Mouse (Mus musculus): ENCODE data around the gene Gm43064. TPM values are rescaled to one million over a fixed set of nuclear protein-coding genes. Genes with fewer than 3 reads are reported as not detected.

Gm43064 gene
- polyA plus RNA-seq, 1 experiment: 0.65 TPM

- Histone ChIP-seq H3K27me3 (ENCODE audit: control insufficient read depth) (no peaks in the 10 kb centered on the region), H3K9me3 (ENCODE audit: control insufficient read depth, low read length) (no peaks in the 10 kb centered on the region), H3K4me1 (ENCODE audit: control insufficient read depth) (peaks cover 77% of the 10 kb centered on the region), H3K4me3 (replicated peaks) (peak overlapping the region; percentile 40), H3K36me3 (ENCODE audit: control insufficient read depth) (peaks cover 17% of the 10 kb centered on the region)
- TF ChIP-seq TAL1 (IDR thresholded peaks at IDR 0.05; ENCODE audit: low read length) (no peak), GATA1 (IDR thresholded peaks at IDR 0.05; ENCODE audit: low read length) (no peak)
These were observed 16.8 kb upstream of the Gm43064 start for GRCm38 (mm10) chr3:103792566-103792965.

GRCm38 (mm10) chr3:103796389-103796788 is 13.0 kb upstream of the Gm43064 start:
- Histone ChIP-seq H3K9me3 (ENCODE audit: control insufficient read depth, low read length) (peaks cover 5% of the 10 kb centered on the region), H3K27me3 (ENCODE audit: control insufficient read depth) (no peaks in the 10 kb centered on the region), H3K4me1 (ENCODE audit: control insufficient read depth) (peaks cover 95% of the 10 kb centered on the region), H3K36me3 (ENCODE audit: control insufficient read depth) (peaks cover 27% of the 10 kb centered on the region), H3K4me3 (replicated peaks) (no peak overlapping the region)
- TF ChIP-seq GATA1 (IDR thresholded peaks at IDR 0.05; ENCODE audit: low read length): no peak
- no peak for TF ChIP-seq TAL1 (IDR thresholded peaks at IDR 0.05; ENCODE audit: low read length)

- peak; percentile 98 for TF ChIP-seq GATA1 (IDR thresholded peaks at IDR 0.05; ENCODE audit: low read length)
- peak; percentile 97 for TF ChIP-seq TAL1 (IDR thresholded peaks at IDR 0.05; ENCODE audit: low read length)
- H3K9me3 ChIP-seq (ENCODE audit: control insufficient read depth, low read length): peaks cover 5% of the 10 kb centered on the region
- H3K27me3 ChIP-seq (ENCODE audit: control insufficient read depth): no peaks in the 10 kb centered on the region
- H3K36me3 ChIP-seq (ENCODE audit: control insufficient read depth): peaks cover 58% of the 10 kb centered on the region
- H3K4me1 ChIP-seq (ENCODE audit: control insufficient read depth): peaks cover 95% of the 10 kb centered on the region
- peak overlapping the region; percentile 41 for H3K4me3 ChIP-seq (replicated peaks)
These were observed 9.9 kb upstream of the Gm43064 start for GRCm38 (mm10) chr3:103799507-103799906.

GRCm38 (mm10) chr3:103801631-103802531 is 7.5 kb upstream of the Gm43064 start:
- H3K4me1 ChIP-seq (ENCODE audit: control insufficient read depth): peaks cover 96% of the 10 kb centered on the region
- peak overlapping the region; percentile 15 for H3K4me3 ChIP-seq (replicated peaks)
- H3K36me3 ChIP-seq (ENCODE audit: control insufficient read depth): peaks cover 82% of the 10 kb centered on the region
- H3K27me3 ChIP-seq (ENCODE audit: control insufficient read depth): no peaks in the 10 kb centered on the region
- TF ChIP-seq TAL1 (IDR thresholded peaks at IDR 0.05; ENCODE audit: low read length) (no peak), GATA1 (IDR thresholded peaks at IDR 0.05; ENCODE audit: low read length) (no peak)
- H3K9me3 ChIP-seq (ENCODE audit: control insufficient read depth, low read length): peaks cover 5% of the 10 kb centered on the region

- TF ChIP-seq GATA1 (IDR thresholded peaks at IDR 0.05; ENCODE audit: low read length) (no peak), TAL1 (IDR thresholded peaks at IDR 0.05; ENCODE audit: low read length) (no peak)
- H3K27me3 ChIP-seq (ENCODE audit: control insufficient read depth): no peaks in the 10 kb centered on the region
- H3K36me3 ChIP-seq (ENCODE audit: control insufficient read depth): peaks cover 89% of the 10 kb centered on the region
- peaks cover 5% of the 10 kb centered on the region for H3K9me3 ChIP-seq (ENCODE audit: control insufficient read depth, low read length)
- H3K4me1 ChIP-seq (ENCODE audit: control insufficient read depth): peaks cover 96% of the 10 kb centered on the region
- H3K4me3 ChIP-seq (replicated peaks): no peak overlapping the region
These were observed 6.5 kb upstream of the Gm43064 start for GRCm38 (mm10) chr3:103802861-103803260.

- Histone ChIP-seq H3K4me3 (replicated peaks) (no peak overlapping the region), H3K36me3 (ENCODE audit: control insufficient read depth) (peaks cover 75% of the 10 kb centered on the region), H3K4me1 (ENCODE audit: control insufficient read depth) (peaks cover 86% of the 10 kb centered on the region), H3K27me3 (ENCODE audit: control insufficient read depth) (no peaks in the 10 kb centered on the region), H3K9me3 (ENCODE audit: control insufficient read depth, low read length) (no peaks in the 10 kb centered on the region)
- TF ChIP-seq GATA1 (IDR thresholded peaks at IDR 0.05; ENCODE audit: low read length): no peak
These were observed 3.7 kb upstream of the Gm43064 start for GRCm38 (mm10) chr3:103805671-103806070.

GRCm38 (mm10) chr3:103809799-103810150 is 402 bp downstream of the Gm43064 start:
- Histone ChIP-seq H3K36me3 (ENCODE audit: control insufficient read depth) (peaks cover 72% of the 10 kb centered on the region), H3K4me1 (ENCODE audit: control insufficient read depth) (peaks cover 70% of the 10 kb centered on the region), H3K27me3 (ENCODE audit: control insufficient read depth) (no peaks in the 10 kb centered on the region), H3K9me3 (ENCODE audit: control insufficient read depth, low read length) (no peaks in the 10 kb centered on the region), H3K4me3 (replicated peaks) (peak overlapping the region; percentile 79)
- TF ChIP-seq TAL1 (IDR thresholded peaks at IDR 0.05; ENCODE audit: low read length) (no peak), GATA1 (IDR thresholded peaks at IDR 0.05; ENCODE audit: low read length) (no peak)

GRCm38 (mm10) chr3:103810967-103811366 is 1.6 kb downstream of the Gm43064 start:
- Histone ChIP-seq H3K9me3 (ENCODE audit: control insufficient read depth, low read length) (no peaks in the 10 kb centered on the region), H3K4me3 (replicated peaks) (peak overlapping the region; percentile 79), H3K36me3 (ENCODE audit: control insufficient read depth) (peaks cover 71% of the 10 kb centered on the region), H3K4me1 (ENCODE audit: control insufficient read depth) (peaks cover 61% of the 10 kb centered on the region), H3K27me3 (ENCODE audit: control insufficient read depth) (no peaks in the 10 kb centered on the region)
- TF ChIP-seq GATA1 (IDR thresholded peaks at IDR 0.05; ENCODE audit: low read length) (no peak), TAL1 (IDR thresholded peaks at IDR 0.05; ENCODE audit: low read length) (no peak)

GRCm38 (mm10) chr3:103827548-103827947 is 18.2 kb downstream of the Gm43064 start:
- Histone ChIP-seq H3K4me1 (ENCODE audit: control insufficient read depth) (peaks cover 15% of the 10 kb centered on the region), H3K36me3 (ENCODE audit: control insufficient read depth) (peaks cover 36% of the 10 kb centered on the region), H3K4me3 (replicated peaks) (no peak overlapping the region), H3K9me3 (ENCODE audit: control insufficient read depth, low read length) (no peaks in the 10 kb centered on the region), H3K27me3 (ENCODE audit: control insufficient read depth) (no peaks in the 10 kb centered on the region)
- TF ChIP-seq TAL1 (IDR thresholded peaks at IDR 0.05; ENCODE audit: low read length) (no peak), GATA1 (IDR thresholded peaks at IDR 0.05; ENCODE audit: low read length) (no peak)

Data from erythroblast, embryonic 14.5 days (primary cell).